In genomic region chr3:130880482-130880881, GRCm38 (mm10) we compare ENCODE assay signal across 16 mouse cellular contexts.
DNase-seq lines count a peak whose midpoint lies in the region; ATAC-seq and TF ChIP-seq lines count a peak whose summit lies in the region.
"Had no signal": no experiment of that assay in that cellular context is flagged by ENCODE, and none has a peak within 500 bp of the region (broad histone marks: within the 10 kb centered on the region; RNA-seq: fewer than 3 reads in every experiment).

No protein-coding gene starts in this region.

- DNase-seq in kidney, adult 2 months = no peak
- no peak for DNase-seq in kidney, adult 11 months
- DNase-seq in adrenal gland, adult (ENCODE audit: inconsistent age in 2 of 2, low spot score in 1 of 2) = no peak
- DNase-seq: adrenal gland, adult 2 months; cerebellum, adult 2 months; gastrocnemius, postnatal 10 days; lung, postnatal 14 days had no signal

- no peak for ATAC-seq in midbrain, embryonic 12.5 days (ENCODE audit: low FRiP score, low read depth)
- no peak for ATAC-seq in midbrain, embryonic 13.5 days
- no peak for ATAC-seq in forebrain, embryonic 13.5 days
- ATAC-seq: forebrain, embryonic 16.5 days had no signal

- TF ChIP-seq POLR2A in kidney, adult 2 months (IDR thresholded peaks at IDR 0.05; ENCODE audit: low read depth, low read length) = no peak
- TF ChIP-seq POLR2A in bone marrow, adult 2 months (IDR thresholded peaks at IDR 0.05; ENCODE audit: borderline replicate concordance, control insufficient read depth, low read depth, low read length) = no peak
- TF ChIP-seq POLR2A in small intestine, adult 2 months (IDR thresholded peaks at IDR 0.05; ENCODE audit: low read depth, low read length) = no peak

- TF ChIP-seq CTCF in kidney, adult 2 months (conservative IDR thresholded peaks at IDR 0.05; ENCODE audit: insufficient read depth, insufficient read length, low read depth, low read length) = 0 out of 2 replicates have a peak, but pooled peaks have one; percentile 16
- peak; percentile 14; the same call in 1 of the 2 replicates for TF ChIP-seq CTCF in bone marrow, adult 2 months (IDR thresholded peaks at IDR 0.05; ENCODE audit: control insufficient read depth, insufficient read depth, low read length)
- TF ChIP-seq CTCF in small intestine, adult 2 months (IDR thresholded peaks at IDR 0.05; ENCODE audit: extremely low read depth, insufficient read length, insufficient replicate concordance, low read depth, low read length) = peak; percentile 37; the same call in 1 of the 2 replicates

- H3K4me1 ChIP-seq in kidney, adult 2 months (ENCODE audit: control insufficient read depth, insufficient read depth, low read length) = no peaks in the 10 kb centered on the region
- no peaks in the 10 kb centered on the region; the same call in 1 of the 2 replicates for H3K4me1 ChIP-seq in midbrain, embryonic 12.5 days
- H3K4me1 ChIP-seq in midbrain, embryonic 13.5 days (replicated peaks) = no peaks in the 10 kb centered on the region
- H3K4me1 ChIP-seq in bone marrow, adult 2 months (ENCODE audit: control insufficient read depth, insufficient read depth, low read length) = no peaks in the 10 kb centered on the region
- H3K4me1 ChIP-seq in small intestine, adult 2 months (ENCODE audit: control insufficient read depth, insufficient read depth, insufficient read length, low read length) = no peaks in the 10 kb centered on the region
- no peaks in the 10 kb centered on the region for H3K4me1 ChIP-seq in forebrain, embryonic 13.5 days
- H3K4me1 ChIP-seq: neural tube, embryonic 15.5 days had no signal

- H3K4me2 ChIP-seq in midbrain, embryonic 12.5 days (replicated peaks) = no peak overlapping the region
- H3K4me2 ChIP-seq in midbrain, embryonic 13.5 days (replicated peaks) = no peak overlapping the region
- no peak overlapping the region for H3K4me2 ChIP-seq in forebrain, embryonic 13.5 days
- H3K4me2 ChIP-seq: heart, embryonic 11.5 days; neural tube, embryonic 15.5 days had no signal

- H3K27ac ChIP-seq in kidney, adult 2 months (ENCODE audit: insufficient read depth, low read depth, low read length) = no peak overlapping the region
- H3K27ac ChIP-seq in midbrain, embryonic 12.5 days (replicated peaks) = 0 out of 2 replicates have a peak overlapping the region, but pooled peaks have one; percentile 5
- no peak overlapping the region for H3K27ac ChIP-seq in midbrain, embryonic 13.5 days
- H3K27ac ChIP-seq in bone marrow, adult 2 months (ENCODE audit: control insufficient read depth, insufficient read depth, low read depth, low read length, poor library complexity) = no peak overlapping the region
- no peak overlapping the region for H3K27ac ChIP-seq in small intestine, adult 2 months (ENCODE audit: insufficient read depth, low read depth, low read length)
- H3K27ac ChIP-seq in forebrain, embryonic 13.5 days = no peak overlapping the region
- H3K27ac ChIP-seq: liver, embryonic 14.5 days; neural tube, embryonic 15.5 days had no signal

- H3K27me3 ChIP-seq in kidney, adult 2 months (replicated peaks; ENCODE audit: control insufficient read depth, insufficient read depth, low read length) = no peaks in the 10 kb centered on the region
- H3K27me3 ChIP-seq in midbrain, embryonic 12.5 days = no peaks in the 10 kb centered on the region
- H3K27me3 ChIP-seq in midbrain, embryonic 13.5 days = no peaks in the 10 kb centered on the region
- no peaks in the 10 kb centered on the region for H3K27me3 ChIP-seq in small intestine, adult 2 months (ENCODE audit: control insufficient read depth, insufficient read depth, low read length)
- H3K27me3 ChIP-seq in forebrain, embryonic 13.5 days = no peaks in the 10 kb centered on the region
- H3K27me3 ChIP-seq: neural tube, embryonic 15.5 days had no signal

- no peak overlapping the region for H3K9ac ChIP-seq in midbrain, embryonic 12.5 days (replicated peaks)
- H3K9ac ChIP-seq in midbrain, embryonic 13.5 days (replicated peaks) = no peak overlapping the region
- H3K9ac ChIP-seq in forebrain, embryonic 13.5 days = no peak overlapping the region
- H3K9ac ChIP-seq: liver, embryonic 14.5 days; neural tube, embryonic 15.5 days had no signal

- no peaks in the 10 kb centered on the region for H3K9me3 ChIP-seq in midbrain, embryonic 12.5 days
- no peaks in the 10 kb centered on the region for H3K9me3 ChIP-seq in midbrain, embryonic 13.5 days
- no peaks in the 10 kb centered on the region for H3K9me3 ChIP-seq in forebrain, embryonic 13.5 days (replicated peaks)
- H3K9me3 ChIP-seq: neural tube, embryonic 15.5 days had no signal

- no peak overlapping the region for H3K4me3 ChIP-seq in kidney, adult 2 months (ENCODE audit: insufficient read depth, low read depth, low read length)
- no peak overlapping the region for H3K4me3 ChIP-seq in midbrain, embryonic 12.5 days
- H3K4me3 ChIP-seq in midbrain, embryonic 13.5 days (replicated peaks) = no peak overlapping the region
- H3K4me3 ChIP-seq in bone marrow, adult 2 months (replicated peaks; ENCODE audit: control insufficient read depth, low read depth, low read length) = no peak overlapping the region
- H3K4me3 ChIP-seq in small intestine, adult 2 months (ENCODE audit: low read depth, low read length) = no peak overlapping the region
- no peak overlapping the region for H3K4me3 ChIP-seq in forebrain, embryonic 13.5 days
- H3K4me3 ChIP-seq: neural tube, embryonic 15.5 days had no signal

- WGBS in kidney, adult 2 months = 77% methylated on average over 6 of the region's 6 CpGs
- 56% methylated on average over 6 of the region's 6 CpGs for WGBS in midbrain, embryonic 12.5 days
- 47% methylated on average over 6 of the region's 6 CpGs for WGBS in midbrain, embryonic 13.5 days
- 74% methylated on average over 6 of the region's 6 CpGs for WGBS in bone marrow, adult 2 months
- 84% methylated on average over 6 of the region's 6 CpGs for WGBS in small intestine, adult 2 months
- 45% methylated on average over 6 of the region's 6 CpGs for WGBS in forebrain, embryonic 13.5 days

- H3K36me3 ChIP-seq in kidney, adult 2 months (ENCODE audit: control insufficient read depth, insufficient read depth, low read length) = no peaks in the 10 kb centered on the region
- no peaks in the 10 kb centered on the region for H3K36me3 ChIP-seq in midbrain, embryonic 12.5 days
- H3K36me3 ChIP-seq in midbrain, embryonic 13.5 days = no peaks in the 10 kb centered on the region
- H3K36me3 ChIP-seq in small intestine, adult 2 months (ENCODE audit: control insufficient read depth, insufficient read depth, low read length) = no peaks in the 10 kb centered on the region
- H3K36me3 ChIP-seq in forebrain, embryonic 13.5 days (ENCODE audit: poor library complexity, severe bottlenecking) = no peaks in the 10 kb centered on the region
- H3K36me3 ChIP-seq: neural tube, embryonic 15.5 days had no signal
